Mouse (Mus musculus): Measurements from ENCODE around the gene Ceacam18. TPM values are rescaled to one million over a fixed set of nuclear protein-coding genes. Genes with fewer than 3 reads are reported as not detected.
"Not testable (repeated sequence)": the region's sequence is repeated elsewhere in the genome, so short reads cannot be mapped to it uniquely, and the experiment has no call there.

The Ceacam18 gene
- polyA plus RNA-seq, 1 experiment from 2014 or later: 0.07 TPM

DNA sequence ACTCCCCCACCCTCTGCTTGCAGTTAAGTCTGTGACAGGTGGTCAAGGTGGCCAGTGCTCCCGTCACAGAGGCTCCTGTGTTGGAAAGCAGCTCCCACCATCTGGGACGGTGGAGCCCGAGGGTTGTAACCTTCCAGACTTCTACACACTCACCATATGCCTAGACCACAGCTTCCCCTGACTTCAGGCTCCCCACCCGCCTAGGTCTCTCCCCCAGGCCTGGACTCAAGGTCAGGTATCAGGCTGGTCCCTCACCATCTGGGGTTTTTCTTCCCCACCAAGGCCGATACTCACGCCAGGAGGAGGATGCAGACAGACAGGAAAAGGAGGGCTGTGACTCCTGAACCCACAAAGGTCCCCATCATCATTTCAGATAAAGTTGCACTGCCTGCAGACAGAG is 21.7 kb downstream of the Ceacam18 start:
- H3K9me3 ChIP-seq (ENCODE audit: low read length): no peaks in the 10 kb centered on the region
- H3K36me3 ChIP-seq (ENCODE audit: insufficient read depth, low read length): no peaks in the 10 kb centered on the region
- TF ChIP-seq CTCF (IDR thresholded peaks at IDR 0.05) (no peak), EP300 (IDR thresholded peaks at IDR 0.05) (no peak)
- no peak for DNase-seq (ENCODE audit: low spot score)
- ATAC-seq: no peak
- H3K27ac ChIP-seq (ENCODE audit: low read length): no peak overlapping the region
- WGBS: 68% methylated on average over 6 of the region's 6 CpGs
- no peak overlapping the region for H3K9ac ChIP-seq (replicated peaks; ENCODE audit: low read depth)
- no peak overlapping the region for H3K4me3 ChIP-seq (ENCODE audit: low read depth, low read length)
- no peaks in the 10 kb centered on the region for H3K4me1 ChIP-seq (ENCODE audit: insufficient read depth, low read depth, low read length)
- H3K27me3 ChIP-seq (replicated peaks; ENCODE audit: insufficient read depth, low read length): no peaks in the 10 kb centered on the region
- no peak overlapping the region for H3K4me2 ChIP-seq (replicated peaks; ENCODE audit: low read depth, low read length)

DNA sequence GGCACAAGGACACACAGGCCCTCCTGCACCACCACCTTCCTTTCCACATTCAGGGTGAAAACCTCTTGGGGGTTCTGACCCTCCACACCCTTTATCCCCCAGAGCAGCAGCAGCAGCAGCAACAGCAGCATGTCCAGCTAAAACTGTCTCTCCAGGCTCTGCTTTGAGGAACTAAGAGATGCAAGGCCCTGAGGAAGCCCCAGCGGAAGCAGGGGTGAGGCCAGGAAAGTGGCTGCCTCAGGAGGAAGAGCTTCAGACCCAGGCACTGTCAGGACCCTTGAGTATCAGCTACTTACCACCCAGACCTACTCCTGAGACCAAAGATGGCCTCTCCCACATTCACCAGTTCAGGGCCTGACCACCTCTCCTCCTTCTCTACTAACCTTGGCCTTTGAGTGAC is 25.5 kb downstream of the Ceacam18 start, which contains the start of gene Siglece:
Gene Siglece, minus strand, starts transcription at position 160 of the 400 bp plus-strand sequence.
- Histone ChIP-seq H3K4me3 (ENCODE audit: low read depth, low read length) (no peak within 1 kb of the TSS), H3K9ac (replicated peaks; ENCODE audit: low read depth) (no peak within 1 kb of the TSS), H3K4me2 (replicated peaks; ENCODE audit: low read depth, low read length) (no peak within 1 kb of the TSS), H3K4me1 (ENCODE audit: insufficient read depth, low read depth, low read length) (no peaks in the 10 kb centered on the region), H3K27ac (ENCODE audit: low read length) (no peak within 1 kb of the TSS), H3K27me3 (replicated peaks; ENCODE audit: insufficient read depth, low read length) (no peaks in the 10 kb centered on the region), H3K36me3 (ENCODE audit: insufficient read depth, low read length) (no peaks in the 10 kb centered on the region), H3K9me3 (ENCODE audit: low read length) (no peaks in the 10 kb centered on the region)
- 94% methylated on average over 1 of the region's 1 CpGs for WGBS
- ATAC-seq (no peak), DNase-seq (ENCODE audit: low spot score) (no peak)
- TF ChIP-seq CTCF (IDR thresholded peaks at IDR 0.05) (no peak), EP300 (IDR thresholded peaks at IDR 0.05) (no peak)

DNA sequence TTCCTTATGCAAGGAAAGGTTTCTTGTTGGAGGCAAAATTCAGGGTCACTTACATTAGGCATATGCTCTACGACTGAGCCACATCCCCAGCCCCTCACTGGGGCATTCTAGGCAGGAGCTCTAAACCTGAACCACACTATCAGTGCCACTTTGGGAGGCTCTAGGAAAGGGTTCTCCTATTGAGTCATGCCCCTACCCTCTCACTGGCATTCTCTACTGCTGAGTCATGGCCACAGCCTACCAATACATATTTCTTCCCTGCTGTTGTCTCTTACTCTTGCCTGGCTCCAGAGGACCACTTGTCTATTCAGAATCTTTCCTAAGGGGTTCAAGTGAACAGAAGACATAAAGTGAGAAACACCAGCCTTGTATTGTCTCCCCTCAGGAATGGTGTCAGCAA is 28.3 kb downstream of the Ceacam18 start:
- H3K4me1 ChIP-seq (ENCODE audit: insufficient read depth, low read depth, low read length): no peaks in the 10 kb centered on the region
- H3K27me3 ChIP-seq (replicated peaks; ENCODE audit: insufficient read depth, low read length): no peaks in the 10 kb centered on the region
- no peak for ATAC-seq
- no peak overlapping the region for H3K27ac ChIP-seq (ENCODE audit: low read length)
- H3K9ac ChIP-seq (replicated peaks; ENCODE audit: low read depth): no peak overlapping the region
- TF ChIP-seq CTCF (IDR thresholded peaks at IDR 0.05) (no peak), EP300 (IDR thresholded peaks at IDR 0.05) (no peak)
- no peak for DNase-seq (ENCODE audit: low spot score)
- H3K36me3 ChIP-seq (ENCODE audit: insufficient read depth, low read length): no peaks in the 10 kb centered on the region
- no peak overlapping the region for H3K4me3 ChIP-seq (ENCODE audit: low read depth, low read length)
- H3K9me3 ChIP-seq (ENCODE audit: low read length): no peaks in the 10 kb centered on the region
- H3K4me2 ChIP-seq (replicated peaks; ENCODE audit: low read depth, low read length): no peak overlapping the region
- 67% methylated on average over 1 of the region's 1 CpGs for WGBS

DNA sequence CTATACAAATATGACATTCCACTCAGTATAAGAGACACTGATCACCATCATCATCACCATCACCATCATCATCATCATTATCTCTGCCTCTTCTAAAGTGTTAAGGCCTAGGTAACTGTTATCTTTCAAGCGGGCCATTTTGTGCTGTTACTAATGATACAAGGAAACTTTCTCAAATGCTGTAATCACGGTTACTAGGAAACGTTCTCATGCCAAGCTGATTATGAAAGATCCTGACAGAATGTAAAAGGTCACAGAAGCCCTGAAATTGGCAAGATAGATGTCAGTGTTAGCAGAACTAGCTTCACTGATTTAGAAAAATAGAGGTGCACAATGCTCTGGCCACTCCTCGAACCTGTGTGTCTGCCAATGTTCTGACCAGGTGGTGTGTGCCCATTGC is 32.7 kb downstream of the Ceacam18 start:
- not testable (repeated sequence) for H3K27ac ChIP-seq (ENCODE audit: low read length); H3K4me1 ChIP-seq (ENCODE audit: insufficient read depth, low read depth, low read length); H3K4me2 ChIP-seq (replicated peaks; ENCODE audit: low read depth, low read length); ATAC-seq; H3K36me3 ChIP-seq (ENCODE audit: insufficient read depth, low read length); H3K9ac ChIP-seq (replicated peaks; ENCODE audit: low read depth); DNase-seq (ENCODE audit: low spot score); H3K4me3 ChIP-seq (ENCODE audit: low read depth, low read length); H3K27me3 ChIP-seq (replicated peaks; ENCODE audit: insufficient read depth, low read length); H3K9me3 ChIP-seq (ENCODE audit: low read length)
- WGBS: 82% methylated on average over 4 of the region's 4 CpGs

DNA sequence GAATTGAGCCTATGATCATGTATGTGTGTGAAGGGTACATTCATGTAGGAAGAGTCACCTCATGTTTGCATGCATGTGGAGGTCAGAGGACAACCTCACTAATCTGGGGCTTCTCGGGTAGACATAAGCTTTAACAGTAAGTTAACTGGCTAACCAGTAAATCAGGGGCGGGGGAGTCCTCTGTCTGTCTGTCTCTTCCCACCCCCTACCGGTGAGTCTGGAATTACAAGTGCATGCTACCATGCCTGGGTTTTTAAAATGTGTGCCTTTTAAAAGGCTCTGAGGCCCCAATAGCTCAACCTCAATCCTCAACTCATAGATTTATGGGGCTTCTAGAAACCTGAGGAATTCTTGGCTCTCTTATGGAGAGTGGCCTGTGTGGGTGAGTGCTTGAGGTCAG is 34.1 kb downstream of the Ceacam18 start:
- H3K4me1 ChIP-seq (ENCODE audit: insufficient read depth, low read depth, low read length): peaks cover 7% of the 10 kb centered on the region; the same call in 1 of the 2 replicates
- DNase-seq (ENCODE audit: low spot score): peak; percentile 57
- TF ChIP-seq EP300 (IDR thresholded peaks at IDR 0.05) (no peak), CTCF (IDR thresholded peaks at IDR 0.05) (peak; percentile 62)
- no peaks in the 10 kb centered on the region for H3K9me3 ChIP-seq (ENCODE audit: low read length)
- H3K9ac ChIP-seq (replicated peaks; ENCODE audit: low read depth): no peak overlapping the region
- WGBS: 17% methylated on average over 3 of the region's 3 CpGs
- H3K4me2 ChIP-seq (replicated peaks; ENCODE audit: low read depth, low read length): no peak overlapping the region
- H3K27ac ChIP-seq (ENCODE audit: low read length): no peak overlapping the region
- H3K36me3 ChIP-seq (ENCODE audit: insufficient read depth, low read length): no peaks in the 10 kb centered on the region
- no peak overlapping the region for H3K4me3 ChIP-seq (ENCODE audit: low read depth, low read length)
- ATAC-seq: no peak
- H3K27me3 ChIP-seq (replicated peaks; ENCODE audit: insufficient read depth, low read length): no peaks in the 10 kb centered on the region

DNA sequence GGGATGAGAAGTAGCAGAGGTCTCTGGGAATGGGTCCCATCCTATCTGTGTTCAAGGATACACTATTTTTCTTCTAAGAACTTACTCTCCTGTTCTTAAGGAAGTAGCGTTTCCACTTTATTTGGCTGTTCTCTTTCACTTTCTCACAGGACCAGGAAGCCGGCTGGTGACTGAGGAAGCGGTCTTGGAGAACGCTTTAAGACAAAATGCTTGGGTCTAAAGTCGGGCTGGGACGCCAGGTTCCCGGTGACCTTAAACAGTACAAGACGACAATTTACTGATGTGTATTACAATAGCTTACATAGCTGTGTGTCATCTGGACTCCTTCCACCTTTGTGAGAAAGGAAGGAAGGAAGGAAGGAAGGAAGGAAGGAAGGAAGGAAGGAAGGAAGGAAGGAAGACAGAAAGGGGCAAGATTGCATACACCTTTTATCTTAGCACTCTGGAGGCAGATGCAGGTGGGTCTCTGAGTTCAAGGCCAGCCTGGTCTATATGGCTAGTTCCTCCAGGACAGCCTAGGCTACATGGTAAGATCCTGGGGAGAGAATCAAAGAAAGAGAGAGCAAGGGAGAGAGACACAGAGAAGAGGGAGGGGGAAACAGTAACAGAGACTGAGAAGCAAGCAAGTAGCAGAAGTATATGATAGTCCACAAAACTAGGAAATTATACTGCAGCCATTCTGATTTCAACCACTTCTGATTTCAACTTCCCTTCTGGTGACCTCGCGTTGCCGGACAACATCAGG is 36.7 kb downstream of the Ceacam18 start:
- Histone ChIP-seq H3K27ac (ENCODE audit: low read length) (peak overlapping the region; percentile 11; the same call in 1 of the 2 replicates), H3K9ac (replicated peaks; ENCODE audit: low read depth) (no peak overlapping the region), H3K4me2 (replicated peaks; ENCODE audit: low read depth, low read length) (peak overlapping the region; percentile 72), H3K27me3 (replicated peaks; ENCODE audit: insufficient read depth, low read length) (no peaks in the 10 kb centered on the region), H3K9me3 (ENCODE audit: low read length) (no peaks in the 10 kb centered on the region), H3K4me3 (ENCODE audit: low read depth, low read length) (peak overlapping the region; percentile 65; the same call in 1 of the 2 replicates), H3K36me3 (ENCODE audit: insufficient read depth, low read length) (0 out of 2 replicates have a peak, but pooled peaks cover 12% of the 10 kb centered on the region), H3K4me1 (ENCODE audit: insufficient read depth, low read depth, low read length) (peaks cover 7% of the 10 kb centered on the region; the same call in 1 of the 2 replicates)
- ATAC-seq: no peak
- no peak for TF ChIP-seq EP300 (IDR thresholded peaks at IDR 0.05)
- TF ChIP-seq CTCF (IDR thresholded peaks at IDR 0.05): no peak
- WGBS: 64% methylated on average over 11 of the region's 11 CpGs
- DNase-seq (ENCODE audit: low spot score): peak; percentile 34
